Mouse (Mus musculus) embryonic facial prominence, embryonic 13.5 days (tissue): Measurements from ENCODE around the gene Ampd3. TPM values are rescaled to one million over a fixed set of nuclear protein-coding genes. Genes with fewer than 3 reads are reported as not detected.

ENCODE experiments used
- ATAC-seq: fragments of 200-750 bp; cut with Nextera tagmentation; 2 replicates; pipeline ENCODE4 v1.8.0; 2017; ENCODE audit warnings: low read depth; ENCODE audit not compliant: insufficient number of reproducible peaks, insufficient read depth, low FRiP score, low TSS enrichment
- H3K27ac ChIP-seq: fragments of 300-500 bp; sonication (generic); 2 replicates; pipeline ENCODE4 v1.5.1; 2015; ENCODE audit warnings: moderate library complexity, mild to moderate bottlenecking, inconsistent platforms
- H3K27me3 ChIP-seq: fragments of 300-500 bp; sonication (generic); 2 replicates; pipeline ENCODE4 v1.6.1; 2015; ENCODE audit warnings: mild to moderate bottlenecking, inconsistent platforms
- H3K36me3 ChIP-seq: fragments of 300-500 bp; sonication (generic); 2 replicates; pipeline ENCODE4 v1.6.1; 2015; ENCODE audit warnings: mild to moderate bottlenecking, inconsistent platforms
- H3K4me1 ChIP-seq: fragments of 300-500 bp; sonication (generic); 2 replicates; pipeline ENCODE4 v1.6.1; 2015; ENCODE audit warnings: inconsistent platforms
- H3K4me2 ChIP-seq: fragments of 300-500 bp; sonication (generic); 2 replicates; pipeline ENCODE4 v1.6.1; 2015; ENCODE audit warnings: moderate library complexity, mild to moderate bottlenecking, inconsistent platforms
- H3K4me3 ChIP-seq: fragments of 300-500 bp; sonication (generic); 2 replicates; pipeline ENCODE4 v1.5.1; 2015; ENCODE audit warnings: mild to moderate bottlenecking, inconsistent platforms
- H3K9ac ChIP-seq: fragments of 300-500 bp; sonication (generic); 2 replicates; pipeline ENCODE4 v1.6.1; 2015; ENCODE audit warnings: mild to moderate bottlenecking, inconsistent platforms
- H3K9me3 ChIP-seq: fragments of 300-500 bp; sonication (generic); 2 replicates; pipeline ENCODE4 v1.6.1; 2016; ENCODE audit warnings: inconsistent platforms
- WGBS: fragments of 180-500 bp; shearing (Covaris S2); methylation state at CpG from one replicate; pipeline ENCODE4 v1.1.7; 2015; ENCODE audit warnings: mixed read lengths; 5-methylcytosine and 5-hydroxymethylcytosine counted together
- polyA plus RNA-seq: library from polyadenylated mRNA; unstranded; fragments of >200 nt; fragmentation: Nextera tagmentation; extraction: Ambion mirVana; gene quantifications from 2 replicates; pipeline ENCODE4 v1.2.1, GENCODE M21; 2015

Ampd3 gene
- polyA plus RNA-seq, 1 experiment from 2014 or later: 3.5 TPM

DNA sequence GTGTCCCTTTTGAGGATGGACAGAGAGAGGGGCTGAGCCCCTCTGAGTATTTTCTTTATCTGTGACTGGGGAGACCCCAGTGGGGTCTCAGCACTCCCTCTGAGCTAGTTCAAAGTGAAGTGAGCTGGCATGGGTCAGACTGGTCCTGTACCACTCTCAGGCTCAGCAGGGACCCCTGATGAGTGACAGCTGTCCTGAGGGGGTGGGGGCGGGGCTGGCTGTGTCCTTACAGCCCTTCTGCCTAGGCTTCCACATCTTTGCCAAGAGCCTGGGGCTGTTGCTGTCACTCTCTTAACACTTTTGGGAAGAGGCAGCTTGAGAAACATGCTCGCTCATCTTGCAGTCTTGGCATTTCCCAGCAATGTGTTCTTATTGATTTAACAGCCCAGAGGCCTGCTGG, 27.8 kb upstream of the Ampd3 start:
- ATAC-seq: no peak
- Histone ChIP-seq H3K4me1 (peaks cover 17% of the 10 kb centered on the region), H3K9me3 (0 out of 2 replicates have a peak, but pooled peaks cover 2% of the 10 kb centered on the region), H3K27me3 (no peaks in the 10 kb centered on the region), H3K4me3 (no peak overlapping the region), H3K36me3 (no peaks in the 10 kb centered on the region), H3K27ac (no peak overlapping the region), H3K4me2 (no peak overlapping the region), H3K9ac (no peak overlapping the region)
- WGBS: 14% methylated on average over 2 of the region's 2 CpGs

- no peaks in the 10 kb centered on the region for H3K36me3 ChIP-seq
- no peaks in the 10 kb centered on the region for H3K9me3 ChIP-seq
- H3K9ac ChIP-seq: no peak overlapping the region
- no peak overlapping the region for H3K27ac ChIP-seq
- H3K27me3 ChIP-seq: no peaks in the 10 kb centered on the region
- WGBS: 82% methylated on average over 5 of the region's 5 CpGs
- peaks cover 17% of the 10 kb centered on the region for H3K4me1 ChIP-seq
- ATAC-seq: no peak
- no peak overlapping the region for H3K4me3 ChIP-seq
- no peak overlapping the region for H3K4me2 ChIP-seq
These were observed 26.0 kb upstream of the Ampd3 start for GRCm38 (mm10) chr7:110742022-110742421.

DNA sequence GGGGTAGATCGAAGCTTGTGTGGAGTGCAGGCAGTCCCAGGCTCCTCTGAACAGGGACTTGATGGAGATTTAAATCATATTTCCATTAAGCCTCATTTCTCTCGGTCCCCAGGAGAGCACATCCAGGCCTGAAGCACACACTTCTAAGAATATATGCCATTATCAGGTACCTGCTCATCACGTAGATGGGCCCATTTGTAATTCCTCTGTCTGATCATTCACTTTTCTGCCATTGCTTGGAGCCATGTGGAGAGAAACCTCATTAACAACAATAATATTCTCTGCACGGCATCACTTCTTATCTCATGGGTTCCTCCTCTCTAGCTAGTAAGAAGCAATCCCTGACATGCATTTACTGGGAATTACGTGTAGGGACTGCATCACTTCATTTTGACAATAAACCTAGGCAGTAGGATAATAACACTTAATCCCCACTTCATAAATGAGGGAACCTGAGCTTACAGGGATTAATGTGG, 21.9 kb upstream of the Ampd3 start:
- H3K4me1 ChIP-seq: no peaks in the 10 kb centered on the region; the same call in 1 of the 2 replicates
- no peak for ATAC-seq
- H3K27me3 ChIP-seq: no peaks in the 10 kb centered on the region
- H3K36me3 ChIP-seq: no peaks in the 10 kb centered on the region
- no peak overlapping the region for H3K4me3 ChIP-seq
- no peaks in the 10 kb centered on the region for H3K9me3 ChIP-seq
- 68% methylated on average over 5 of the region's 5 CpGs for WGBS
- no peak overlapping the region for H3K27ac ChIP-seq
- no peak overlapping the region for H3K4me2 ChIP-seq
- no peak overlapping the region for H3K9ac ChIP-seq

DNA sequence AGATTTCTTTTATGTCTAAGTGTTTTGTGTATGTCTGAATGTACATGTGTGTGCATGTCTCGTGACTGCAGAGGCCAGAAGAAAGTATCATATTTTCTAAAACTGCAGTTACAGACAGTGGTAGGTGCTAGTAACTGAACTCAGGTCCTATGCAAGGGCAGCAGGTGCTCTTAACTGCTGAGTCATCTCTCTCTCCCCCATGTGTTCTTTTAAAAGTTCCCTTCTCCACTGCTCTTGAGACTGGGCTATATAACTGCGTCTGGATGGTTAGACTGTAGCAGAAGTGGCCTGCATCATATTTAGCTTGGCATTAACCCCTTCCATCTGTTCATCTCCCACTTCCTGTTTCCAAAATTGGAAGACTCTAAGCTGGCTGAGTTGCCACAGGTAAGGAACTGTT, 21.2 kb upstream of the Ampd3 start:
- 49% methylated on average over 2 of the region's 2 CpGs for WGBS
- H3K27ac ChIP-seq: no peak overlapping the region
- H3K4me3 ChIP-seq: no peak overlapping the region
- no peaks in the 10 kb centered on the region for H3K4me1 ChIP-seq
- no peaks in the 10 kb centered on the region for H3K36me3 ChIP-seq
- no peak overlapping the region for H3K4me2 ChIP-seq
- no peaks in the 10 kb centered on the region for H3K27me3 ChIP-seq
- no peak for ATAC-seq
- H3K9me3 ChIP-seq: no peaks in the 10 kb centered on the region
- no peak overlapping the region for H3K9ac ChIP-seq

DNA sequence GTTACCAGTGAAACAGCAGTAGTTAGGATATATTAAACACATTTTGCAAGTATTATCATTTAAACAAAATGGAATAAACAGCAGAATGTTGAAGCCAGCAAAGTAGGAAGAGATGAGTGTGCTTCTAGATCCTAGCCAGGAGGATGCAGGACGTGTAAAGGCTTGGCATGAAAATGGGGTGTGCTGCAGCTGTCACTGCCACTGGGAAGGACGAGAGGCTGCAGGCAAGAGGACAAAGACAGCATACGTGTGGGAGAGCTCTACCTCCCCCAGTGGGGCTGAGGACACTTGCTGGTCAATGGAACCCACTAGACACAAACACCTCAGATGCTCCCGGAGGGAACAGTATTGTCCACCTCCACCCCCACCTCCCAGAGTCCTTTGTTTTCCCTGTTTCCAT, 17.2 kb upstream of the Ampd3 start:
- Histone ChIP-seq H3K27me3 (no peaks in the 10 kb centered on the region), H3K4me3 (no peak overlapping the region), H3K36me3 (no peaks in the 10 kb centered on the region), H3K4me2 (no peak overlapping the region), H3K9ac (no peak overlapping the region), H3K9me3 (no peaks in the 10 kb centered on the region), H3K27ac (no peak overlapping the region), H3K4me1 (peaks cover 6% of the 10 kb centered on the region)
- ATAC-seq: no peak
- 53% methylated on average over 4 of the region's 4 CpGs for WGBS

- Histone ChIP-seq H3K9ac (no peak overlapping the region), H3K9me3 (no peaks in the 10 kb centered on the region), H3K36me3 (no peaks in the 10 kb centered on the region), H3K27ac (no peak overlapping the region), H3K4me2 (no peak overlapping the region), H3K27me3 (no peaks in the 10 kb centered on the region), H3K4me1 (peaks cover 6% of the 10 kb centered on the region), H3K4me3 (no peak overlapping the region)
- ATAC-seq: no peak
- 69% methylated on average over 1 of the region's 1 CpGs for WGBS
These were observed 16.4 kb upstream of the Ampd3 start for GRCm38 (mm10) chr7:110751634-110752033.

GRCm38 (mm10) chr7:110753310-110753709, 14.7 kb upstream of the Ampd3 start:
- Histone ChIP-seq H3K27ac (no peak overlapping the region), H3K9ac (no peak overlapping the region), H3K9me3 (no peaks in the 10 kb centered on the region), H3K27me3 (no peaks in the 10 kb centered on the region), H3K4me1 (peaks cover 10% of the 10 kb centered on the region), H3K4me2 (no peak overlapping the region), H3K4me3 (no peak overlapping the region), H3K36me3 (no peaks in the 10 kb centered on the region)
- WGBS: 79% methylated on average over 1 of the region's 1 CpGs
- no peak for ATAC-seq

- Histone ChIP-seq H3K27ac (no peak overlapping the region), H3K4me1 (peaks cover 10% of the 10 kb centered on the region), H3K9me3 (no peaks in the 10 kb centered on the region), H3K27me3 (no peaks in the 10 kb centered on the region), H3K9ac (no peak overlapping the region), H3K4me3 (no peak overlapping the region), H3K4me2 (no peak overlapping the region), H3K36me3 (no peaks in the 10 kb centered on the region)
- ATAC-seq: no peak
- WGBS: 20% methylated on average over 5 of the region's 5 CpGs
These were observed 14.1 kb upstream of the Ampd3 start for GRCm38 (mm10) chr7:110753926-110754330.

- no peak overlapping the region for H3K4me3 ChIP-seq
- H3K27ac ChIP-seq: no peak overlapping the region
- H3K4me2 ChIP-seq: no peak overlapping the region
- H3K9me3 ChIP-seq: no peaks in the 10 kb centered on the region
- no peaks in the 10 kb centered on the region for H3K27me3 ChIP-seq
- peaks cover 10% of the 10 kb centered on the region for H3K4me1 ChIP-seq
- WGBS: 35% methylated on average over 2 of the region's 2 CpGs
- H3K36me3 ChIP-seq: no peaks in the 10 kb centered on the region
- no peak for ATAC-seq
- no peak overlapping the region for H3K9ac ChIP-seq
These were observed 11.6 kb upstream of the Ampd3 start for GRCm38 (mm10) chr7:110756440-110756839.

- no peak for ATAC-seq
- no peak overlapping the region for H3K4me2 ChIP-seq
- H3K4me3 ChIP-seq: no peak overlapping the region
- no peaks in the 10 kb centered on the region for H3K36me3 ChIP-seq
- WGBS: 76% methylated on average over 5 of the region's 5 CpGs
- no peak overlapping the region for H3K27ac ChIP-seq
- peaks cover 3% of the 10 kb centered on the region for H3K27me3 ChIP-seq
- no peak overlapping the region for H3K9ac ChIP-seq
- no peaks in the 10 kb centered on the region for H3K9me3 ChIP-seq
- no peaks in the 10 kb centered on the region for H3K4me1 ChIP-seq
These were observed 5.3 kb upstream of the Ampd3 start for GRCm38 (mm10) chr7:110762605-110763180.

GRCm38 (mm10) chr7:110768451-110769064, 552 bp downstream of the Ampd3 start:
- ATAC-seq: peak; percentile 54; the same call in 1 of the 2 replicates
- H3K27ac ChIP-seq: no peak overlapping the region; the same call in 1 of the 2 replicates
- H3K36me3 ChIP-seq: no peaks in the 10 kb centered on the region
- no peaks in the 10 kb centered on the region for H3K9me3 ChIP-seq
- peak overlapping the region; percentile 98 for H3K4me2 ChIP-seq
- peak overlapping the region; percentile 61 for H3K4me3 ChIP-seq
- peaks cover 25% of the 10 kb centered on the region for H3K27me3 ChIP-seq
- under 1% methylated on average over 61 of the region's 61 CpGs for WGBS
- H3K4me1 ChIP-seq: peaks cover 18% of the 10 kb centered on the region
- H3K9ac ChIP-seq: peak overlapping the region; percentile 79

DNA sequence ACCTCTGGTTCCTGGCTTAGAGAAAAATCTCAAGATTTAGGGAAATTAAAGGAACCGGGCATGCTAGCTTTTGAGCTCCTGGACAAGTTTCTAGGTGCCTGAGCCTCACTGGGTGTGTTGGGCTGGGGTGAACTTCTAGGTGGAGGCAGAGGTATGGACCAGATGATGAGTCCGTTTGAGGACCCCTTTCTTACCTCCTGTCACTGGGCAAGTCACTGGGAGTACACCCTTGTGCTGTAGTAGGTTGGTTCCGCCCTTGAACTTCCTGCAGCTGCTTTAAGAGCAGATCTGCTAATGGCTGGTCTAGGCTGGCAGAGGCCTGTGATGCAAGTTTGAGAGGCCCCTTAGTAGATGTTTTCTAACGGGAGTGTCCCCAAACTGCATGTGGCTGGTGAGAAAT, 1.1 kb downstream of the Ampd3 start:
- Histone ChIP-seq H3K4me2 (peak overlapping the region; percentile 98), H3K4me1 (peaks cover 24% of the 10 kb centered on the region), H3K27me3 (peaks cover 25% of the 10 kb centered on the region), H3K4me3 (peak overlapping the region; percentile 61), H3K9ac (peak overlapping the region; percentile 79), H3K27ac (no peak overlapping the region), H3K9me3 (no peaks in the 10 kb centered on the region), H3K36me3 (no peaks in the 10 kb centered on the region)
- 47% methylated on average over 4 of the region's 4 CpGs for WGBS
- ATAC-seq: no peak; the same call in 1 of the 2 replicates
